Mouse (Mus musculus): ENCODE data around the gene Wwp2.
"Not testable (repeated sequence)": the region's sequence is repeated elsewhere in the genome, so short reads cannot be mapped to it uniquely, and the experiment has no call there.

Gene Wwp2

GRCm38 (mm10) chr8:107475613-107476012 lies 39.4 kb downstream of the Wwp2 start:
- DNase-seq (ENCODE audit: low spot score in 2 of 2): no peak

DNA sequence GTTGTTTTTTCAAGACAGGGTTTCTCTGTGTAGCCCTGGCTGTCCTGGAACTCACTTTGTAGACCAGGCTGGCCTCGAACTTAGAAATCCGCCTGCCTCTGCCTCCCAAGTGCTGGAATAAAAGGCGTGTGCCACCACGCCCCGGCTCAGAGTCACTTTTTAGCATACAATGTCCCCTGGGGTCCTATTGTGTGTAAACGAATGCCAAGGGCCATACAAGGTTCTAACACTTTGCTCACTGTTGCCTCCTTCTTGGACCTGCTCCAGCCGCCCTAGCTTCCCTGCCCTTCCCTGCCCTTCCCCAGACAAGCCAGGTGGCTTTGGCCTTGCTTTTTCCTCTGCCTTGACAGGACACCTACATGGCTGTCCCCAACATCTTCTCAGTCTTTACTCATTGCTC lies 40.6 kb downstream of the Wwp2 start:
- not testable (repeated sequence) for DNase-seq (ENCODE audit: low spot score in 2 of 2)

DNA sequence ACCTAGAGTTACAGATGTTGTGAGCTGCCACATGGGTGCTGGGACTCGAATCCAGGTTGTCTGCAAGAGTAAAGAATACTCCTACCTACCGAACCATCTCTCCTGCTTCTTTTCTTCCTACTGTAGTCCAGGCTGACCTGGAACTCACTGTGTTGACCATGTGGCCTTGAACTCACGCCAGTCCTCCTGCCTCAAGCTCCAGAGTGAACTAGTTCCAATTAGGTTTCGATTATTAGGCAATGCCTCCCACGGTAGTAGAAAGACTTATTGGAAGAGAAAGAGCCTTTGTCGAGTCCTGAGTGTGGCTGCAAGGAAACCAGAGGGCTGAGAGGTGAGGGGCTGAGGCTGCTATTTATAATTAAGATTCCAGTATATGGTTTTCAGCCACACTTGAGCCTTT lies 42.6 kb downstream of the Wwp2 start:
- no peak for DNase-seq (ENCODE audit: low spot score in 2 of 2)

DNA sequence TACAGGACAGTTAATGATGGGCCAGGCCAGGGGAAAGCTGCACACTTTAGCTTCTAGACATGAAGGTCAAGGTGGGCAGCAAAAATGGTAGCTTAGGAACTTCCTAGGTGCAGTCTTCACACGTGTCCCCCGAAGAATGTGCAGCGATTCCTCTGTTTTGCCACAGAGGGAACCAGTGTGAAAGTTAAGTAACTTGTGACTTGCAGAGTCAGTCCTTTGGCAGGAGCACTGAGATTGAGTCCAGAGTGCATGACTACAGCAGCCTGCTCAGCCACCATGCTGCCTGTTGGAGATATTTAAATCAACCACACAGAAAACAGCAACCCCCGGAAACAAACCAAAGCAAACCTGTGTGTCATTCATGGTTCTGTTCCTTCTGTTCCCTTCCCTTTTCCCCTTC lies 44.3 kb downstream of the Wwp2 start:
- DNase-seq (ENCODE audit: low spot score in 2 of 2): no peak

DNA sequence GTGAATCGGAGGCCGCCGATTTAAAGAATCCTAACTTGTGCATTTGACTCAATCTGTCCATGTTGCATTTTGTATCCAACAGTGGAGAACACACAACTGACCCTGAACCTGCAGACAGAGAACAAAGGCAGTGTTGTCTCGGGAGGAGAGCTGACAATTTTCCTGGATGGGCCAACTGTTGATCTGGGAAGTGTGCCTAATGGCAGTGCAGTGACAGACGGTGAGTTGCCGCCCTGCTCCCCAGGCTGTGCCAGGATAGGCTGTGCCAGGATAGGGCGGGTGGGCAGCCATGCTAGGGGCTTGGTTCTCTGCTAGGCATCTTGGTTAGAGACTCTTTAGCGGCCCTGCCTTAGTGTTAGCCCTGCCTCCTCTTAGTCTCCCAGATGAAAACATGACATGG lies 47.1 kb downstream of the Wwp2 start:
- no peak for DNase-seq (ENCODE audit: low spot score in 2 of 2)

GRCm38 (mm10) chr8:107484956-107485355 lies 48.8 kb downstream of the Wwp2 start:
- no peak for DNase-seq (ENCODE audit: low spot score in 2 of 2)

GRCm38 (mm10) chr8:107488551-107488950 lies 52.4 kb downstream of the Wwp2 start:
- no peak for DNase-seq (ENCODE audit: low spot score in 2 of 2)

DNA sequence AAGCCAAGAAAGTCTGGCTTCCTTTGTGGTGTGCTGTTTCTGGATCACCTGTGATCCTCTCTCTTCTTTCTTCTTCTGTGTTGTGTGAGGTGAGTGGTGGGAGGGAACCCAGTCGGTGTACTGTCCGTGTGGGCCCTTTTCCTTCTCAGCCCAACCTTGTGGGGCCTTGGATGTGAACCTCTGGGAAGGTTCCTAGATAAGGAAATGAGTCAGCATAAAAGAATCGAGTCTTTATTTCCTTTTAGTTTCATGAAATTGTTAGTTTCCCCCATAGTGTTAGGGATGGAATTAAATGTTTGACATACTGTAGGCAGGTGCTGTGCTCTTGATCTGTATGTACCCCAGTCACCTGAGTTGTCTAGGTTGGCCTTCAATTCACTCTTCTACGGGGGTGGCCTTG lies 52.9 kb downstream of the Wwp2 start:
- no peak for DNase-seq (ENCODE audit: low spot score in 2 of 2)

DNA sequence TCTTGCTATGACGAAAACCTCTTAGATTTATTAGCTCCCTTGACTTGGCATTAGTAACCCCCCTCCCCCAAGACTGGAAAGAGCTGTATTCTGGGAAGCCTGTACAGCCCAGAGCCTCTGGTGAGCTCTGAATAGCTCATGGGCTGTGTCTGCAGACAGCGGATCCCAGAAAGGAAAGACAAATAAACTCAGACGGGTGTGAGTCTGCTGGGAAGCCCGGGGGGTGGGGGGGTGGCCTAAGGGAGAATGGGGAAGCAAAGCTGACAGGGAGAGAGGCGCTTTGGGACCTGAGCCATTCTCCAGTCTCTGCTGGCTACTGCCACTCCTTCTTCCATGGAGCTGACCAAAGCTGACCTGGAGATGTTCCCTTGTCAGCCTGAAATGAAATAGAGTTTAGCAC lies 53.8 kb downstream of the Wwp2 start:
- DNase-seq (ENCODE audit: low spot score in 2 of 2): no peak

DNA sequence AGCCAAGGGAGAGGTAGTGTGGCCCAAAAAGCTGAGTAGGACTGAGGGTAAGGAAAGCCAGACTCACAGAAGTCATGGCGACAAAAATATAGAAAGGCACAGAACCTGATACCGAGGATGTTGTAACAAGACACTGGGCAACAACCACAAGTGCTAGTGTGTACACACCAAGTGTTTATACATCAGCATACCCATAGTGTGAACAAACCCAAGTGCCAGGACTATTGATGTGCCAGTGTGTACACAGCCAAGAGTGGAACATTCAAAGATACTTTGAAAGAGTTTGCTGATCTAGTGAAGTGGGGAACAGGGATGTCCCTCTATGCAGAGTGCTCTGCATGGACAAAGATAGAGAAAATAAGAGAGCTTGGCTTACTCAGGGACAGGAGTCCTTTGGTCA lies 54.5 kb downstream of the Wwp2 start:
- no peak for DNase-seq (ENCODE audit: low spot score in 2 of 2)

DNA sequence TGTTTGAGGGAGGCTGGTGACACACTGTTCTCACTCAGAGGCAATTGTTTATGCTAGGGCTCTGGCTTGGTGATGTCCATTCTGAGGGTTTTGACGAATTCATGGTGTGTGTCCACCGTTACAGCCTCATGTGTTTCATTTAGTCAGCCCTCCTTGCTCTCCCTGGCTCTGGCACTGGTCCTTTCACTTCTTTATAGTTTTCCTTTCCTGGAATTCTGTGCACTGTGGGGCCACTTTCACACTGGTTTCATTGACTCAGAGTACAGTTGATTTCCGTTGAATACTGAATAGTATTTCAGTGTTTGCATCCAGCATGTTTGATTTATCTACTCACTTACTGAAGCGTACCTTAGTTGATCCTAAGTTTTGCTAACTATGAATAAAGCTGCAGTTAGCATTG lies 55.0 kb downstream of the Wwp2 start:
- no peak for DNase-seq (ENCODE audit: low spot score in 2 of 2)

DNA sequence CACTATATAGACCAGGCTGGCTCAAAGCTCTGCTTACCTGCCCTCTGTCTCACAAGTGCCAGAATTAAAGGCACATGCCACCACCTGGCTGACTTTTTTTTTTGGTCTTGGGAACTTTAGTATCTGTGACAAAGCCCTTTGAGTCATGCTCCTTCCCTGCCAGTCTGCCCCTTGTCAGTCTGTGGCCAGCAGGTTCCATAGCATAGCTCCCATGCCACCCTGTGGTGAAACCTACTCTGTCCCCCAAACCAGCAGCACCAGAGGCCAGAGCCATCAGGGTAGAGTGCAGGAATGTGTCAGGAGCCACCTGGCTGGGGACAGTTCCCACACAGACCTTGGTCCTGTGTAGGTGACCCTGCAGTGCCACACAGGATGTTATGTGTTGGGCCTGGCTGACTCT lies 55.7 kb downstream of the Wwp2 start:
- DNase-seq (ENCODE audit: low spot score in 2 of 2): no peak

DNA sequence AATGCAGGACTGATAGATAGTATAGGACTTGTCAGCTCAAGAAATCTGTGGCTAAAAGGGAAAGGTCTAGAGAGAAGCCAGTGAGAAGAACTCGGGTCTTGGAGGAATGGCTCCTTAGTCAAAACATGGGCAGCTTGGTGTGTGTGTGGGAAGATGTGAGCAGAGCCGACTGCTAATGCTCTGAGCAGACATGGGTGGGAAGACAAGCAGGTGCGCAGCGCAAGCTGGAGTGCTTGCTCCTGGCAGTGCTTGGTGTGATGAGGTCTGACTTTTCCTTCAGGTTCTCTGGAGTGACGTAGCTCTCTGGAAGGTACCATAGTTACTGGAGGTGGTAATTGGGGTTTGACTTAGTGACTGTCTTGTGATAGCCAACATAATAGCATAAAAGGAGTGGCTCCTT lies 56.6 kb downstream of the Wwp2 start:
- DNase-seq (ENCODE audit: low spot score in 2 of 2): no peak

GRCm38 (mm10) chr8:107495425-107495824 lies 59.3 kb downstream of the Wwp2 start:
- no peak for DNase-seq (ENCODE audit: low spot score in 2 of 2)

- DNase-seq (ENCODE audit: low spot score in 2 of 2): no peak
Observed at GRCm38 (mm10) chr8:107497708-107498107, 61.5 kb downstream of the Wwp2 start.

DNA sequence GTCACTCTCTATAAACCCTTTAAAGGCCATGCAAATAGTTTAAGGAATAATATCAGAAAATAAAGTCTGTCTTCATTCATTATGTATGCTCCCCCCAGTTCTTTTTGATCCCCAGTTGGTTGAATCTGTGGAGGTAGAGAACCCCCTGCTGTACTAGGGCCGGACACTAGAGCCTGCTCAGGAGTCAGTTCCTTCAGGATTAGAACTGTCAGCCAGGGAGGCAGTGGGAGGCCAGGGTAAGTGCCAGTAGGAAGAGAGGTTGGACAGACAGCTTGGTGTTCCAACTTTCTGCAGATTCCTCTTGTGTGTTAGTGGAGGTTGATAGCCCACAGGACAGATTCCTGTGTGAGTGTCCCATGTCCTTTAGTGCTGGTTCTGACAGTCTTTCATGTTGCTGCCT lies 62.2 kb downstream of the Wwp2 start:
- no peak for DNase-seq (ENCODE audit: low spot score in 2 of 2)

GRCm38 (mm10) chr8:107498806-107499205 lies 62.6 kb downstream of the Wwp2 start:
- DNase-seq (ENCODE audit: low spot score in 2 of 2): no peak

GRCm38 (mm10) chr8:107499519-107499918 lies 63.4 kb downstream of the Wwp2 start:
- no peak for DNase-seq (ENCODE audit: low spot score in 2 of 2)

- no peak for DNase-seq (ENCODE audit: low spot score in 2 of 2)
Observed at GRCm38 (mm10) chr8:107502407-107502806, 66.2 kb downstream of the Wwp2 start.

DNA sequence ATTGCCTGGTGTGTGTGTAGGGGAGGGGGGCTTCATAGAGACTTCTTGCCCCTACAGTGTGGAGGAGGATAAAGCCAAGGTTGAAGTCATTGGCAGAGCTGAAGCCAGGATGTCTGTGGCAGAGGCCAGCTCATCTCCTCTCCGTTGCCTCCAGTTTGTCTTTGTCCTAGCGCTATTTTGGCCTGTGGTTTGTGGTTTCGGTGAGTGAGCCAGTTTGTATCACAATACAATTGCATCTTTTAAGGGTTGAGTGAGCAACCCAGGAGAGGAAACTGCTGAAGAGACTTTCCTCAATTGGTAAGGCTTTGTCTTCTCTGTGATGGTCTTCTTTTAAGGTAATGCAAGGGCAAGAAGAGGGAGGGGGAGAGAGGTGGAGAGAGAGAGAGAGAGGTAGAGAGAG lies 66.8 kb downstream of the Wwp2 start:
- DNase-seq (ENCODE audit: low spot score in 2 of 2): no peak

- no peak for DNase-seq (ENCODE audit: low spot score in 2 of 2)
Observed at GRCm38 (mm10) chr8:107503354-107503753, 67.2 kb downstream of the Wwp2 start.

- DNase-seq (ENCODE audit: low spot score in 2 of 2): no peak
Observed at GRCm38 (mm10) chr8:107504239-107504985, 68.2 kb downstream of the Wwp2 start.

GRCm38 (mm10) chr8:107505271-107505670 lies 69.1 kb downstream of the Wwp2 start:
- no peak for DNase-seq (ENCODE audit: low spot score in 2 of 2)

DNA sequence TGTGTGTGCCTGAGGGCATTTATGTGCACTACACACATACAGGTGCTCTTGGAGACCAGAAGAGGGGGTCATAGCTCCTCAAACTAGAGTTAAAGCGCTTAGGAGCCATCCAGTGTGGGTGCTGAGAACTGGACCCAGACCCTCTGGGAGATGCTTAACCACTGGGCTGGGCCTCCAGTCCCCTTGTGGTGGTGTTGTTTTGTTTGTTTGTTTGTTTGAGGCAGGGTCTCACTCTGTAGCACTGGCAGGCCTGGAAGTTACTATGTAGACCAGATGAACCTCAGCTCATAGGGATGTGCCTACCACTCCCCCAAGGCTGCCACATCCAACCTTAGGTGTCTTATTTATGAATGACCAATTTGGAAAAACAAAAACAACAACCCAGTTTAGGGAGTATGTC lies 70.9 kb downstream of the Wwp2 start:
- no peak for DNase-seq (ENCODE audit: low spot score in 2 of 2)

Data from thymus, postnatal 10 days (tissue).